Mouse (Mus musculus): Measurements from ENCODE around the gene Srms. TPM values are rescaled to one million over a fixed set of nuclear protein-coding genes. Genes with fewer than 3 reads are reported as not detected.
A peak's percentile ranks its signal among the peaks of the same experiment; 100 is the strongest.

Srms gene
- polyA plus RNA-seq, 1 experiment from 2014 or later: not detected

DNA sequence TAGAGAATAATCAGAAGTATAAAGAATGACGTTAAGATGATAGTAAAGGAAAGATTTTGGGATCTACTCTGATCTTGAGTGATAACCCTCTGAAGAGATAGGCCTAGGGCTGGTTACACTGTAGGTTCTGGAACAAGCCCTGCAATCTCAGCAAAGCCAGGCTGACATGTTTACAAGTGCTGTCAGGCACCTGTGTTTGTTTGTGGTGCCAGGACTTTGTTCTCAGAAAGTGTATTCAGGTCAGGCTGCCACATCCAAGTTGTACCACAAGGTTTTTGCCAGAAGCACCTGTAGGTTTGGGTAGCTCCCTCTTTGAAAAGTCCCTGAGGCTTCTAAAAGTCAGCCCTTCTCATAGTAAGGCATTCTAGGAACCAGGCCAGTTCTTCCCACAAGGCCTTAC is 23.7 kb downstream of the Srms start:
- Histone ChIP-seq H3K27me3 (0 out of 2 replicates have a peak, but pooled peaks cover 2% of the 10 kb centered on the region), H3K36me3 (replicated peaks) (peaks cover 12% of the 10 kb centered on the region), H3K27ac (no peak overlapping the region; the same call in 1 of the 2 replicates), H3K4me1 (peaks cover 9% of the 10 kb centered on the region), H3K9me3 (no peaks in the 10 kb centered on the region), H3K4me3 (replicated peaks) (no peak overlapping the region), H3K9ac (no peak overlapping the region), H3K4me2 (no peak overlapping the region)
- no peak for ATAC-seq (ENCODE audit: low FRiP score)
- WGBS: 92% methylated on average over 1 of the region's 1 CpGs

GRCm38 (mm10) chr2:181188681-181189080 is 24.3 kb downstream of the Srms start:
- peak overlapping the region; percentile 59; the same call in 1 of the 2 replicates for H3K27ac ChIP-seq
- H3K4me1 ChIP-seq: peaks cover 9% of the 10 kb centered on the region
- no peak for ATAC-seq (ENCODE audit: low FRiP score)
- H3K4me3 ChIP-seq (replicated peaks): peak overlapping the region; percentile 75
- no peaks in the 10 kb centered on the region for H3K9me3 ChIP-seq
- H3K27me3 ChIP-seq: 0 out of 2 replicates have a peak, but pooled peaks cover 2% of the 10 kb centered on the region
- H3K9ac ChIP-seq: no peak overlapping the region
- peak overlapping the region; percentile 60 for H3K4me2 ChIP-seq
- 67% methylated on average over 2 of the region's 2 CpGs for WGBS
- peaks cover 12% of the 10 kb centered on the region for H3K36me3 ChIP-seq (replicated peaks)

DNA sequence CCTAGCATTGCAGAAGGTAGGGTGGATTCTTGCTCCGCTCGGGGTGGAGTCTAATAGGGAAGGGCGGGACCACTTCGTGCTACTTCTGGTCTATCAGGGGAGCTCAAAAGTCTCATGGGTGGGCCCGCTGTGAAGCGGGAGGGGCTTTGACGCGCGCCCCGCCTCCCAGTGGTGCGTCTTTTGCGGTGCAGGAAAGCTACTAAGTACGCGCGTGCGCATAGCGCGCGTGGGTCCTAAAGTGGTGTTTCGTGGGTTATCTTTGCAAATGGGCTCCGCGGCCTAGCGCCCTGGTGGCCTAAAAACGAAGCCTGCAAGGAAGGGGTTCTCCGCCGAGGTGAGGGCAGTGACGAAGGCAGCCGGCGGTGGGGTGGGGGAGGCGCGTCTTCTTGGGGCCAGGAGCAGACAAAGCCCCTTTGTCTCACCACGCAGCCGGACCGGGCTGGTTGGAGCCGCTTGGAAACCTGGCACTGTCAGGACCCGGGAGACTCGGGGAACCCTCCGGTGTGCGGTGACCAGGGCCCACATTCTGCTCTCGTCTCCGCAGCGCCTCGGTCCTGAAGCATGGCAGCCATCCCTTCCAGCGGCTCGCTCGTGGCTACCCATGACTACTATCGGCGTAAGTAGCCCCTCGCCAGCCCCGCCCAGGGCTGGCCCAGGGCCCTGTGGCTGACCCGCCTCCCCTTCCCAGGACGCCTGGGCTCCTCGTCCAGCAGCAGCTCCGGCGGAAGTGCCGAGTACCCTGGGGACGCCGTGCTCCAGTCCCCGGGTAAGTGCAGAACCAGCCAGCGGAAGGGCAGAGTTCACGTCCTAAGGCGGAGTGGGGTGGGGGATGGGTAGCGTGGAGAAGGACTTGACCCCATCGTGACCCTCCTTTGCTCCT is 25.6 kb downstream of the Srms start, which contains the start of gene Ppdpf:
Gene Ppdpf, plus strand, starts transcription at position 127 of the 880 bp plus-strand sequence.
- peak within 1 kb of the TSS; percentile 60 for H3K4me2 ChIP-seq
- H3K27me3 ChIP-seq: 0 out of 2 replicates have a peak, but pooled peaks cover 2% of the 10 kb centered on the region
- peak within 1 kb of the TSS; percentile 96 for H3K27ac ChIP-seq
- H3K4me1 ChIP-seq: peaks cover 9% of the 10 kb centered on the region
- ATAC-seq (ENCODE audit: low FRiP score): peak; percentile 93
- under 1% methylated on average over 64 of the region's 64 CpGs for WGBS
- H3K9me3 ChIP-seq: no peaks in the 10 kb centered on the region
- peaks cover 12% of the 10 kb centered on the region for H3K36me3 ChIP-seq (replicated peaks)
- peak within 1 kb of the TSS; percentile 95 for H3K9ac ChIP-seq
- peak within 1 kb of the TSS; percentile 75 for H3K4me3 ChIP-seq (replicated peaks)

DNA sequence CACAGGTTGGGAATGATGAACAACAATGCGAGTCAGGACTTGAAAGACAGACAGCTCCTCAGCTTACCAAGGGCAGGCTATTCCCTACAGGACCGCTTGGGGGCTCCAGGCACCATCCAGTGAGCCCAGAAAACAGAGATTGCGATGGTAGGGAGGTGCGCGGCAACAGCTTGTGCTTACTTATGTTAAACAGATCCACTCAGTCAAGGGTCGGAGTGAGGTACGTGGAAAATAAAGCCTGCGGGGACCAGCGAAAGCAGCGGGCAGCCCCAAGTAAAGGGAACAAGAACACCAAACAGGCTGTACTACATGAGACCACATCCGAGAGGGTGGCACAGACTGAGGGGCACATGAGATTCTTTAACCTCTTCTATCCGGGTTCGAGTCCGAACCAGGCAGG is 26.4 kb downstream of the Srms start:
- Histone ChIP-seq H3K9ac (peak overlapping the region; percentile 95), H3K27ac (peak overlapping the region; percentile 96), H3K4me2 (peak overlapping the region; percentile 60), H3K27me3 (0 out of 2 replicates have a peak, but pooled peaks cover 2% of the 10 kb centered on the region), H3K9me3 (no peaks in the 10 kb centered on the region), H3K4me1 (peaks cover 9% of the 10 kb centered on the region), H3K36me3 (replicated peaks) (peaks cover 12% of the 10 kb centered on the region), H3K4me3 (replicated peaks) (peak overlapping the region; percentile 75)
- WGBS: under 1% methylated on average over 14 of the region's 14 CpGs
- peak; percentile 72 for ATAC-seq (ENCODE audit: low FRiP score)

- H3K27ac ChIP-seq: no peak overlapping the region
- H3K27me3 ChIP-seq: 0 out of 2 replicates have a peak, but pooled peaks cover 2% of the 10 kb centered on the region
- H3K36me3 ChIP-seq (replicated peaks): no peaks in the 10 kb centered on the region
- H3K9ac ChIP-seq: no peak overlapping the region
- 82% methylated on average over 6 of the region's 6 CpGs for WGBS
- H3K4me2 ChIP-seq: no peak overlapping the region
- H3K4me3 ChIP-seq (replicated peaks): no peak overlapping the region
- H3K9me3 ChIP-seq: no peaks in the 10 kb centered on the region
- H3K4me1 ChIP-seq: no peaks in the 10 kb centered on the region
- no peak for ATAC-seq (ENCODE audit: low FRiP score)
Measured at GRCm38 (mm10) chr2:181180898-181181297, 32.1 kb downstream of the Srms start.

DNA sequence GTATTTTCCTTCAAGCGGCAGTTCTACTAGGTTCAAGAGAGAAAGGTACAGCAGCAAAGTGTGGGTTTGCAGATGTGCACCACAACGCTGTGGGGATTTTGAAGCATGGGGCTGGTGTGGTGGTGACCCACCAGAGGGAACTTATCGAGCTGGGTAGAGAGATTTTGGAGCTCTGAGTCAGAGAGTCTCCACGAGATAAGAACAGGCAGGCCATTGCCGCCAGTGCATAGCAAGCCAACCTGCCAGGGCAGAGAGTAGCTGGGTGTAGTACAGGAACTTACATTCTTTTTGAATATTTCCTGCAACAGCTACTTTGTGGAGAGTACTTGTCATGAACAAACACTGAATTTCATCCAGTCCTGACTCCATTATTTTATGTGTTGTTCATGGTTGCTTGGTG is 34.5 kb downstream of the Srms start:
- H3K9me3 ChIP-seq: no peaks in the 10 kb centered on the region
- H3K36me3 ChIP-seq (replicated peaks): no peaks in the 10 kb centered on the region
- H3K27ac ChIP-seq: no peak overlapping the region
- H3K4me1 ChIP-seq: no peaks in the 10 kb centered on the region
- no peak overlapping the region for H3K9ac ChIP-seq
- H3K27me3 ChIP-seq: no peaks in the 10 kb centered on the region
- ATAC-seq (ENCODE audit: low FRiP score): no peak
- WGBS: 85% methylated on average over 5 of the region's 5 CpGs
- H3K4me3 ChIP-seq (replicated peaks): no peak overlapping the region
- H3K4me2 ChIP-seq: no peak overlapping the region

- no peak overlapping the region for H3K4me2 ChIP-seq
- ATAC-seq (ENCODE audit: low FRiP score): no peak
- H3K27me3 ChIP-seq: no peaks in the 10 kb centered on the region
- H3K4me3 ChIP-seq (replicated peaks): no peak overlapping the region
- no peaks in the 10 kb centered on the region for H3K9me3 ChIP-seq
- H3K9ac ChIP-seq: no peak overlapping the region
- 77% methylated on average over 3 of the region's 3 CpGs for WGBS
- no peak overlapping the region for H3K27ac ChIP-seq
- H3K36me3 ChIP-seq (replicated peaks): no peaks in the 10 kb centered on the region
- H3K4me1 ChIP-seq: no peaks in the 10 kb centered on the region
Measured at GRCm38 (mm10) chr2:181178015-181178414, 35.0 kb downstream of the Srms start.

GRCm38 (mm10) chr2:181174646-181175045 is 38.3 kb downstream of the Srms start:
- WGBS: 90% methylated on average over 3 of the region's 3 CpGs
- no peak overlapping the region for H3K9ac ChIP-seq
- H3K4me3 ChIP-seq (replicated peaks): no peak overlapping the region
- no peaks in the 10 kb centered on the region for H3K9me3 ChIP-seq
- no peaks in the 10 kb centered on the region for H3K27me3 ChIP-seq
- H3K36me3 ChIP-seq (replicated peaks): no peaks in the 10 kb centered on the region
- H3K27ac ChIP-seq: no peak overlapping the region
- H3K4me2 ChIP-seq: no peak overlapping the region
- ATAC-seq (ENCODE audit: low FRiP score): no peak
- no peaks in the 10 kb centered on the region for H3K4me1 ChIP-seq

DNA sequence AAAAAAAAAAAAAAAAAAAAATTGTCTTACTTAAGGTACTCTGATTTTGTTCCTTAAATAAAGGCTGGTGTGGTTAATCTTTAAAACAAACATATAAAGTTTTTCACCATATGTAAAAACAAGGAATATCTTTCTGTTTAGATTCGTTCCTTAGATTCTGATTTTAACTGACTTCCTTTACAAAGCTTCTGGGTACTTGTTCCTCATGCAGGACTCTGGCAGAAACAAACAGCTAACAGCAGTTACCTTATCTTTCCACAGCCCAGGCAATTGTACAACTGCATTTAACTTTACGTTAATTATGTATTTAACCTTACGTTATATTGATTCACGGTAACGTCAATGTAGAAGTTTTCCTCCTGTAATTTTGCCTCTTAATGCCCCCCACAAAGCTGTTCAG is 46.5 kb downstream of the Srms start:
- ATAC-seq (ENCODE audit: low FRiP score): no peak
- Histone ChIP-seq H3K4me1 (no peaks in the 10 kb centered on the region), H3K4me3 (replicated peaks) (no peak overlapping the region), H3K9ac (no peak overlapping the region), H3K4me2 (no peak overlapping the region), H3K9me3 (no peaks in the 10 kb centered on the region), H3K36me3 (replicated peaks) (no peaks in the 10 kb centered on the region), H3K27me3 (peaks cover 10% of the 10 kb centered on the region; the same call in 1 of the 2 replicates), H3K27ac (no peak overlapping the region)
- WGBS: 86% methylated on average over 5 of the region's 5 CpGs

DNA sequence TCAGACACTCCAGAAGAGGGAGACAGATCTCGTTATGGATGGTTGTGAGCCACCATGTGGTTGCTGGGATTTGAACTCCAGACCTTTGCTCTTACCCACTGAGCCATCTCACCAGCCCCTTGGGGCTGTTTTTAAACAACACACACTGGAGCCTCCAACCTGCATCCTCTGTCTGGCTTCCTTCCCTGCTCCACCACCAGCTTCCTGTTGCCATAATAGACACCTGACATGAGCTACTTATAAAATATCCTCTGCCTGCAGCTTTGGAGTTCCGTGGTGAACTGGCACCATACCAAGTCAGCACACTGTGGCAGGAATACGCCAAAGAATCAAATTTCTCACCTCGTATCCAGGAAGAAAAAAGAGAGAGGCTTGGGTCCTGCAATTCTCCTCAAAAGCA is 52.2 kb downstream of the Srms start:
- 80% methylated on average over 4 of the region's 4 CpGs for WGBS

GRCm38 (mm10) chr2:181159771-181160170 is 53.2 kb downstream of the Srms start:
- no peaks in the 10 kb centered on the region for H3K36me3 ChIP-seq (replicated peaks)
- peaks cover 45% of the 10 kb centered on the region for H3K27me3 ChIP-seq
- no peaks in the 10 kb centered on the region for H3K9me3 ChIP-seq
- WGBS: 0% methylated on average over 2 of the region's 2 CpGs
- ATAC-seq (ENCODE audit: low FRiP score): peak; percentile 93
- peak overlapping the region; percentile 19 for H3K4me2 ChIP-seq
- no peak overlapping the region for H3K9ac ChIP-seq
- H3K27ac ChIP-seq: peak overlapping the region; percentile 67
- peaks cover 34% of the 10 kb centered on the region for H3K4me1 ChIP-seq
- H3K4me3 ChIP-seq (replicated peaks): no peak overlapping the region

More for the DNA sequence above, 52.2 kb downstream of the Srms start:
- Histone ChIP-seq H3K27ac (no peak overlapping the region), H3K27me3 (peaks cover 40% of the 10 kb centered on the region), H3K9me3 (no peaks in the 10 kb centered on the region), H3K9ac (no peak overlapping the region), H3K4me1 (peaks cover 31% of the 10 kb centered on the region), H3K4me2 (no peak overlapping the region), H3K4me3 (replicated peaks) (no peak overlapping the region), H3K36me3 (replicated peaks) (no peaks in the 10 kb centered on the region)
- no peak for ATAC-seq (ENCODE audit: low FRiP score)

- peaks cover 34% of the 10 kb centered on the region for H3K4me1 ChIP-seq
- 52% methylated on average over 7 of the region's 7 CpGs for WGBS
- peaks cover 52% of the 10 kb centered on the region for H3K27me3 ChIP-seq
- no peak overlapping the region for H3K4me2 ChIP-seq
- no peaks in the 10 kb centered on the region for H3K9me3 ChIP-seq
- H3K4me3 ChIP-seq (replicated peaks): no peak overlapping the region
- H3K9ac ChIP-seq: no peak overlapping the region
- no peaks in the 10 kb centered on the region for H3K36me3 ChIP-seq (replicated peaks)
- ATAC-seq (ENCODE audit: low FRiP score): no peak
- H3K27ac ChIP-seq: peak overlapping the region; percentile 67; the same call in 1 of the 2 replicates
Measured at GRCm38 (mm10) chr2:181159091-181159514, 53.9 kb downstream of the Srms start.
